Mouse (Mus musculus): ENCODE measurements around the gene Terb2. TPM values are rescaled to one million over a fixed set of nuclear protein-coding genes. Genes with fewer than 3 reads are reported as not detected.
A peak's percentile ranks its signal among the peaks of the same experiment; 100 is the strongest.

Terb2 gene
- polyA plus RNA-seq, 3 experiments from 2014 or later: not detected

GRCm38 (mm10) chr2:122233759-122234557 lies 47.9 kb downstream of the Terb2 start:
- peak; percentile 50 for ATAC-seq

DNA sequence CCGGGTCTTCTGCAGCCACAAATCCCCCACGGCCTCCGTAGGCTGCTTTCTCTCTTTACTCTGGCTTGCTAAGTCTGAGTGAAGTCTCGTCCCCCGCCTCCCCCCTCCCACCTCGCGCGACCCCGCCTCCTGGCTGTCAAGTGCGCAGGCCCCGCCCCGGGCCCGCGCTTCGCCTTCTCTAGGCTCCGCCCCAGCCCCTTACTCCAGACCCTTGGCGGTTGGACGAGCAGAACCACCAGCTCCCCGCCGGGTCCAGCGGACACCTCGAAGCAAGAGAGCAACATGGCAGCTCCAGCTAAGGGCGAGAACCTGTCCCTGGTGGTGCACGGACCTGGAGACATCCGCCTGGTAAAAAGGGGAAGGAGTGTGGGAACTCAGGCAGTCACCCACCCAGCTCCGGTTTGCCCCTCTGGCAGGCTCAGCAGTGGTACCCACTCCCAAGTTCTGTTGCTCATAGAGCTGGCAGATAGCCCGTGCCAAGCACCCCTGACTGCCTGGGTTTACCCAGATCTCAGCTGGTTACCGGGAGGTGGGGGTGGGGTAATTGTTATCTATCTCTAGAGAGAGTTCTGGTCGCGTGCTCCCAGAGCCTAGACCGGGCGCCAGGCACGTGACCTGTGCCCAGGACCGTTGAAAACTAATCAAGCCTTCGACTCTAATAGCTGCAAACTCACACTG lies 48.7 kb downstream of the Terb2 start, which contains the start of gene Sord:
Sord (plus strand) TSS at position 139 of the 678 bp plus-strand sequence.
- ATAC-seq: peak; percentile 81

GRCm38 (mm10) chr2:122235425-122235824 lies 49.4 kb downstream of the Terb2 start:
- no peak for ATAC-seq

DNA sequence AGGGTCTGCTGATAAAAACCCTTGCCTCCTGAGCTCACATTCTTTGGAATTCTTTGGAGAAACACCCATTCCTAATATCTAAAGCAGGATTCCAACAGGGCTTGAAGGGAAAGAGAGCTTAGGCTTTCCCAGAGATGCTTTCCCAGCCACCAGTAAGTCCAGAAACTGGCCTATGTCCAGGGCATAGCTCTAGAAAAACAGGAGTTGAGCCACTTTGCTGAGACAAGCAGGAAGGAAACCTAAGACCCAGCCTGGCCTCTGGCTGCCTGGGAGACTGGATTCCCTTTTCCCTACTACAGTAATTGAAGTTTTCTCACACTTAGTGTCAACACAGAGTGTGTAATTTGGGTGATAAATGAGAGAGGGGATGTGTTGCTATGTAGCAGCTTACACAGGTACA lies 50.2 kb downstream of the Terb2 start:
- ATAC-seq: no peak

DNA sequence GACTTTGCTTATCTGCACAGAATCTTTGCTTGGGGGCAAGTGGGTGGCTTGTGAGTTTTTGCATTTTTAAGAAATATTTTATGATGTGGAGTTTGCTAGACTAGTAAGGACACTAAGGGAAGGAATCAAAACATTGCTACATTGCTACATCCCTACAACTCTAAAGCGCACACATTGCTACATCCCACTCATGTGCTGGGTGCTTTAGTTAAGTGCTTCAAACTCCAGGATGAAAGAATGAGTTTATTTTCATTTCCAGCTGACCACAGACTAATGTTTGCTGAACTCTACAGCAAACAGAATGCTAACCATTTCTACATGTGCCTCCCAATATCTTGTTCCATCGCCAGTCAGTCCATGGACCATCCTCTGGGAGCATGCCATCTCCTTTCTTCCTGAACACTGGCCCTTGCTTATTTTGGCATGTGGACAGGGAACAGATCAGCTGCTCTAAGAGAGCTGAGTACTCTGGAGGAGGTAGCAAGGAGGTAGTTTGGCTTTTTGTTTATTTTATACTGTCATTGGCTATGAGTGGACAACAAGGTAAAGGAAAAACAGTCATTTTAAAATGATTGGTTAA lies 51.9 kb downstream of the Terb2 start:
- no peak for ATAC-seq

- ATAC-seq: no peak
Observed at GRCm38 (mm10) chr2:122240735-122241134, 54.7 kb downstream of the Terb2 start.

DNA sequence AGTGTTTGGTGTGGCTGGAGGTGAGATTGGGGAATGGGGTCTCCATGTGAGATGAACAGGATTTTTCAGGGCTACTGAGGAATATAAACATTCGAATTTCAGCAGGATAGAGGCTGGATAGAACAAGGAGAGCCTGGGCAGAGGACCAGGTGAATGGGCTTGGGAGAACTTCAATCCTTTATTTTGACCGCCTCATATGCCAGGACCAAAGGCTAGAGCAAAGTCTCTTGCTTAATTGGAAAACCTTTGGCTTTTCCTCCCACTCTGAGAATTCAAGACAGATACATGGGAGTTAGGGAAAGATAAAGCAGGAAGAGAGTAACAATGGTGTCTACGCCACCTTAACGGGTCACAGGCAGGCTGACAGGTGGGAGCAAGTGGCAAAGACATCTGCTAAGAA lies 55.2 kb downstream of the Terb2 start:
- no peak for ATAC-seq

- no peak for ATAC-seq
Observed at GRCm38 (mm10) chr2:122241935-122242334, 55.9 kb downstream of the Terb2 start.

GRCm38 (mm10) chr2:122243671-122244131 lies 57.6 kb downstream of the Terb2 start:
- ATAC-seq: peak; percentile 90

DNA sequence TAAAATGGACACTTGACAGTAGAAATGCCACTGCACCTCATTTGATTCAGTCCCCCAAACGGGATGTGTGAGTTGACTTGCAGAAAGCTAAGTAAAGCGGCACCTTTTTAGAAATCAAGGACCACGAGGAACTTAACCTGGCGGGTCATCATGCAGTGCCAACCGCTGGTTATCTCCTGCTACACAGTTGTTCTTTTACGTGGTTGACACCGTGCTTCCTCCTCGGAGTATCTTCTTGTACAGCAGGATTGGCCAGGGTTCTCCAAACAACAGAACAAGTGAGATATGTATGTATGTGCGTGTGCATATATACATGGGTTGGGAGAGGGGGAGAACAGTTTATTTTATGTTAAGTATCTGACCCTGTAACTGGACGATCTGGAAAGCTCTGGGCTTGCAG lies 61.7 kb downstream of the Terb2 start:
- ATAC-seq: no peak

DNA sequence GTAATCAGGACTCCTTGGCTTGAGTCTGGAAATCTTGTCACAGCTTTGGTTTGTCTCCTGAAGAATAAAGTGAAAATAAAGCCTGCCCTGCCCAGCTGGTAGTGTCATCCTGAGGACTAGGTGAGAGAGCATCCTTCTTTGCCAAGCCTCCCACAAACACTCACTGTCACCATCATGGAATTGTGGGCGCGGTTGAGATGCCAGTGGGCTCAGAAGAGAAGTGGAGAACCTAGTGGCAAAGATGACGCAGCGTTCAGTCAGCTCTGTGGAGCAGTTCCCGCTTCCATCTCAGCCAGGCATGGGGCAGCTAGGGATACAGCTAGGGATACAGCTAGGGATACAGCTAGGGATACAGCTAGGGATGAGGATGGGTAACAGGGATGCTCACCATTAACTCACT lies 69.9 kb downstream of the Terb2 start:
- ATAC-seq: no peak

Other genes starting within 250 kb of the Terb2 start
- gene Ctdspl2, start 230.3 kb upstream of the Terb2 start, polyA plus RNA-seq (2017; shearing (Covaris generic)): 10 to 100 TPM; 58.7 to 86.3 (median 68.9) TPM
- gene Mageb3, start 230.2 kb upstream of the Terb2 start, polyA plus RNA-seq (2017; shearing (Covaris generic)): not detected
- gene Eif3j1, start 157.7 kb upstream of the Terb2 start, polyA plus RNA-seq (2017; shearing (Covaris generic)): 1 to 10 TPM; 2.7 to 4.4 (median 3.1) TPM
- gene Spg11, start 67.9 kb upstream of the Terb2 start, polyA plus RNA-seq (2017; shearing (Covaris generic)): 1 to 10 TPM; 5.6 to 6.8 (median 6.3) TPM
- gene B2m, start 38.6 kb upstream of the Terb2 start, polyA plus RNA-seq (2017; shearing (Covaris generic)): over 10,000 TPM in 1 of 3 experiments, 1,000 to 10,000 TPM in 2; 8,524 to 10,037 (median 9,865) TPM
- under 1 TPM in 2 of 3 experiments, not detected in 1; 0.26 to 0.33 TPM for gene Trim69, start 25.6 kb upstream of the Terb2 start, polyA plus RNA-seq (2017; shearing (Covaris generic))
- gene Patl2, start 83 bp upstream of the Terb2 start, polyA plus RNA-seq (2017; shearing (Covaris generic)): under 1 TPM in 2 of 3 experiments, not detected in 1; 0.22 to 0.40 TPM
- 1 to 10 TPM; 3.5 to 8.4 (median 4.3) TPM for gene Sord, start 48.5 kb downstream of the Terb2 start, polyA plus RNA-seq (2017; shearing (Covaris generic))
- gene Duox2, start 112.2 kb downstream of the Terb2 start, polyA plus RNA-seq (2017; shearing (Covaris generic)): not detected
- gene Duoxa2, start 112.6 kb downstream of the Terb2 start, polyA plus RNA-seq (2017; shearing (Covaris generic)): not detected
- gene Duoxa1, start 127.5 kb downstream of the Terb2 start, polyA plus RNA-seq (2017; shearing (Covaris generic)): not detected
- gene Duox1, start 129.4 kb downstream of the Terb2 start, polyA plus RNA-seq (2017; shearing (Covaris generic)): not detected
- gene Shf, start 182.9 kb downstream of the Terb2 start, polyA plus RNA-seq (2017; shearing (Covaris generic)): under 1 TPM in 1 of 3 experiments, not detected in 2; 0.39 TPM
- 100 to 1,000 TPM in 2 of 3 experiments, 10 to 100 TPM in 1; 66.9 to 135 (median 110) TPM for gene Slc28a2, start 240.2 kb downstream of the Terb2 start, polyA plus RNA-seq (2017; shearing (Covaris generic))